Mouse (Mus musculus) heart, adult 2 months (tissue): ENCODE results near the gene Cmss1. TPM values are rescaled to one million over a fixed set of nuclear protein-coding genes. Genes with fewer than 3 reads are reported as not detected.

ENCODE experiments used
- DNase-seq, 2 experiments: peaks; one replicate each; pipeline ENCODE4 v3.0.0; 2021
- H3K27ac ChIP-seq: fragments of 200-600 bp; 2 replicates; pipeline ENCODE4 v1.8.1; 2022
- H3K27me3 ChIP-seq: fragments of 200-500 bp; 2 replicates; pipeline ENCODE4 v1.6.1; 2012; ENCODE audit warnings: mild to moderate bottlenecking, low read length, inconsistent platforms, mixed read lengths; ENCODE audit not compliant: control insufficient read depth, insufficient read depth
- H3K36me3 ChIP-seq: fragments of 200-500 bp; 2 replicates; pipeline ENCODE4 v1.6.1; 2012; ENCODE audit warnings: low read length, inconsistent platforms; ENCODE audit not compliant: control insufficient read depth, insufficient read depth
- H3K4me1 ChIP-seq: fragments of 200-500 bp; 2 replicates; pipeline ENCODE4 v1.6.1; 2011; ENCODE audit warnings: low read length; ENCODE audit not compliant: control insufficient read depth, insufficient read depth
- H3K4me3 ChIP-seq: fragments of 200-600 bp; 2 replicates; pipeline ENCODE4 v1.8.1; 2022
- H3K79me2 ChIP-seq: fragments of 200-500 bp; replicated peaks from 2 replicates; pipeline ENCODE4 v1.6.1; 2012; ENCODE audit warnings: mild to moderate bottlenecking, inconsistent platforms, low read length, moderate library complexity, mixed read lengths; ENCODE audit not compliant: control insufficient read depth, insufficient read depth
- H3K9ac ChIP-seq: fragments of 200-500 bp; 2 replicates; pipeline ENCODE4 v1.6.1; 2012; ENCODE audit warnings: low read depth, mild to moderate bottlenecking, control low read depth, inconsistent platforms, low read length, mixed read lengths
- CTCF ChIP-seq: fragments of 200-600 bp; IDR thresholded peaks from 2 replicates; pipeline ENCODE4 v1.8.1; 2022; ENCODE audit warnings: antibody characterized with exemption, mild to moderate bottlenecking, moderate library complexity
- EP300 ChIP-seq: fragments of 200-500 bp; IDR thresholded peaks from 2 replicates; pipeline ENCODE4 v1.6.1; 2011; ENCODE audit warnings: low read depth, low read length, control low read depth; ENCODE audit not compliant: insufficient read depth
- POLR2A ChIP-seq: fragments of 200-500 bp; IDR thresholded peaks from 2 replicates; pipeline ENCODE4 v1.6.1; 2011; ENCODE audit warnings: mild to moderate bottlenecking, low read depth, low read length, control low read depth; ENCODE audit not compliant: insufficient read depth
- WGBS: fragments of 180-500 bp; shearing (Covaris S2); methylation state at CpG from one replicate; pipeline ENCODE4 v1.1.7; 2018; 5-methylcytosine and 5-hydroxymethylcytosine counted together
- intact Hi-C: fragments of 180-260 bp; cut with DNase I; formaldehyde crosslinking; loops from one replicate; pipeline ENCODE4 v1.15.1; 2025
- polyA plus RNA-seq: library from polyadenylated mRNA; depleted of rRNA; stranded (reverse); fragments of >200 nt; gene quantifications from 2 replicates; pipeline ENCODE4 v1.2.3, GENCODE M21; 2012
- total RNA-seq, 2 experiments: library from RNA; stranded (reverse); gene quantifications; 2 replicates each; pipeline ENCODE4 v1.2.3; 2021

Cmss1 gene
- total and polyA plus RNA-seq, 3 experiments: 17.6 to 74.3 (median 66.9) TPM

DNA sequence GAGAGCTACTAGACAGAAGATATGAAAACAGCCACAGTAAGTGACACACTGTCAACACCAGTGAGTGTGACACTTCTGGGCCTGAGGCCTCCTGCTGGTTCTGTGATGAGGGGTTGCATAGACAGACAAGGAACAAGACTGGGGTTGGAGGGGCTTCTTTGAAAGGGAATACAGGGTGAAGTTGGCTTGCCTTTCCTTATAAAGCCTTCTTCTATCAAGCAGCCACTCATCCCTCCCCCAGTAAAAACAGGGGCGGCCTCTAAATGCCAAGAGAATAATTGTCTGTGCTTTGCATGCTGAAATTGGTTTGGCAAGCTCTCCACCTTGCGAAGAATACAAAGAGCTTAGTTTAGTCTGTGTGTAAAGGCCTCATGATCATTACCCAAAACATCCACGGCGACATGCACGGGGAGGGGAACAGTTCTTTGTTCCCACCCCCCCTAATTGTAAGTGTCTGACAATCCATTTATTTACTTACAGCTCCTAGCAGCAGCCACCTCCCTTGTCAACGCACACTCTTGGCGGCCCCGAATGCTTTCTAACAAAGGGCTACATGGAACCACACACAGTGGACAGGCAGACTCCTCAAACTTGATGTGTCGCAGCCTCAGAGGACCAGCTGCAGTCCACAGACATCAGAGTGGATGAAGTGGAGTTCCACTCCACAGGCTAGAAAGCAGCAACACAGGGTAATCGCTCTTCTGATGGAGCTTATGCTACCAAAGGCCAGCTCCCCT lies 110.1 kb downstream of the Cmss1 start:
- no peak for TF ChIP-seq POLR2A
- intact Hi-C loops: no loop called here
- no peak overlapping the region for H3K9ac ChIP-seq
- H3K79me2 ChIP-seq: no peaks in the 10 kb centered on the region
- peaks cover 9% of the 10 kb centered on the region for H3K36me3 ChIP-seq
- H3K4me3 ChIP-seq: no peak overlapping the region
- peak overlapping the region; percentile 36 for H3K27ac ChIP-seq
- no peak for DNase-seq
- peaks cover 3% of the 10 kb centered on the region for H3K4me1 ChIP-seq
- 77% methylated on average over 10 of the region's 10 CpGs for WGBS
- H3K27me3 ChIP-seq: no peaks in the 10 kb centered on the region

DNA sequence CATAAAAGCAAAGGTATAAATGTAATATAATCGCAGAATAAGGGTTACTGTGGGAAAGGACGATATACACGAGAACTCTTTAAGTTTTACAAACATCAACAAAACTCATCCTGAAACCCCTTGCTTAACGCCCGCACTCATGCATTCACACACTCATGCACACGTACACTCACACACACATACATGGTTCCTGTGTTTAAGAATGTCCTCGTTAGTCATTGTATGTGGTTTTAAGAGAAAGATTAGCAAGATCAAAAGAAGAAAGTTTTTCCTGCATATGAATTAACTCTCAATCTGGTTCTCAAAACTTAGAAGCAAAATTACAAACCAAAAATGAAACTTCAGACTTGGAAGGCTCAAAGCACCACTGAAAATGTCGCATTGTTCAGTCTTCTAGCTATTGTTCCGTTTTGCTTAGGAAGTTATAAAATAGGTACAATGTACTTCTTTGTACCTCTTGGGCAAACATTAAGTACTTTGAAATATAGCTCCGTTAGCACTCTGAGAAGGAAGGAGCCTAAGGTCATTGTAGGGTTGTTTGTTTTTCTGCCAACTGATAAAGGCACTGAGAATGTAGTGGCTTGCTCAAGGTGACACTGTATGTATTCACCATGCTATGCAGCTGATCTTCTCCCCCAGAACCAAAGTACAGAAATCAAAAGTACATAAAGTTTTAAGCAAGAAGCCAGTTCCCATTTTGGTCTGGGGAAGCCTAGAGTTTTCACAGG lies 111.0 kb downstream of the Cmss1 start:
- Histone ChIP-seq H3K27me3 (no peaks in the 10 kb centered on the region), H3K4me3 (no peak overlapping the region), H3K36me3 (peaks cover 9% of the 10 kb centered on the region), H3K27ac (peak overlapping the region; percentile 36), H3K9ac (no peak overlapping the region), H3K79me2 (no peaks in the 10 kb centered on the region), H3K4me1 (peaks cover 3% of the 10 kb centered on the region)
- no peak for DNase-seq
- intact Hi-C loops: no loop called here
- TF ChIP-seq EP300 (no peak), POLR2A (no peak), CTCF (no peak)
- 76% methylated on average over 10 of the region's 10 CpGs for WGBS

DNA sequence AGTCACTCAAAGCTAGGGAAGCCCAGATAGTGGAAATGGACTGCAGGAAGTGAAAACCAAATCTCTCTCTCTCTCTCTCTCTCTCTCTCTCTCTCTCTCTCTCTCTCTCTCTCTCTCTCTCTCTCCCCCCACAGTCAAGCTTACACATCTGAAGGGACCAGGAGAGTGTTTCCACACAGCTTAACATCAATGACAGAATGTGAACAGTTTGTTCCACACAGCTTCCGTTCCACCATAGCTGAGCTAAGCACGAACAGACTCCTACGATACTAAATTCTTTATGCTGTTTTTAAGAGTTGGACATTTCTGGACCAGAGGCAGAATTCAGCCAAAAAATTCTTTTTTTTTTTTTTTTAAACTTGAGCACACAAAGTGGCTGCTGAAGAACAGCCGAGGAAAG lies 114.8 kb downstream of the Cmss1 start:
- Histone ChIP-seq H3K27me3 (no peaks in the 10 kb centered on the region), H3K4me3 (no peak overlapping the region), H3K4me1 (peaks cover 3% of the 10 kb centered on the region), H3K9ac (no peak overlapping the region), H3K36me3 (peaks cover 9% of the 10 kb centered on the region), H3K79me2 (no peaks in the 10 kb centered on the region), H3K27ac (no peak overlapping the region)
- WGBS: 77% methylated on average over 4 of the region's 4 CpGs
- intact Hi-C loops: loop anchor here (5.0 kb wide), 1 partner anchor 35 kb away; no protein-coding TSS in a partner anchor
- no peak for TF ChIP-seq EP300
- no peak for TF ChIP-seq CTCF
- TF ChIP-seq POLR2A: no peak
- no peak for DNase-seq

DNA sequence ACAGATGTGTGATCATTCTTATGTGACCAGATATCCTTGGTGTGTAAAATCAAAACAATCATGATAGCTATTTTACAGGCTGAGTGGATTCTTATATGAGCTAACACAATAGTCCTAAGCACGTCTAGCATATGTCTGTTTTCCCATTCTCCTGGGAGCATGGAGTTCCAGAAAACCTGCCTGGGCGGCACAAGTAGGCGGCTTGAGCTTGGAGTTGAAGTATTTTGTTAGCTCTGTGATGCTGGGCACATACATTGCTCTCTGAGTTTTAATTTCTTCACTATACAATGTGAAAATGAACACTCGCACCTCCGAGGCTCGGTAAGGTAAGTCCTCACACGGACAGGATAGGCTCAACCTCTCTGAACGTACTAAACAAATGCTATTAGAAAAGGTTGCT lies 116.0 kb downstream of the Cmss1 start:
- no peak for DNase-seq
- H3K4me3 ChIP-seq: no peak overlapping the region
- no peaks in the 10 kb centered on the region for H3K27me3 ChIP-seq
- H3K27ac ChIP-seq: no peak overlapping the region
- no peaks in the 10 kb centered on the region for H3K79me2 ChIP-seq
- no peak overlapping the region for H3K9ac ChIP-seq
- peaks cover 2% of the 10 kb centered on the region for H3K4me1 ChIP-seq
- 94% methylated on average over 8 of the region's 8 CpGs for WGBS
- TF ChIP-seq CTCF: no peak
- TF ChIP-seq EP300: no peak
- TF ChIP-seq POLR2A: no peak
- H3K36me3 ChIP-seq: peaks cover 2% of the 10 kb centered on the region
- intact Hi-C loops: loop anchor here (5.0 kb wide), 1 partner anchor 37 kb away; no protein-coding TSS in a partner anchor

DNA sequence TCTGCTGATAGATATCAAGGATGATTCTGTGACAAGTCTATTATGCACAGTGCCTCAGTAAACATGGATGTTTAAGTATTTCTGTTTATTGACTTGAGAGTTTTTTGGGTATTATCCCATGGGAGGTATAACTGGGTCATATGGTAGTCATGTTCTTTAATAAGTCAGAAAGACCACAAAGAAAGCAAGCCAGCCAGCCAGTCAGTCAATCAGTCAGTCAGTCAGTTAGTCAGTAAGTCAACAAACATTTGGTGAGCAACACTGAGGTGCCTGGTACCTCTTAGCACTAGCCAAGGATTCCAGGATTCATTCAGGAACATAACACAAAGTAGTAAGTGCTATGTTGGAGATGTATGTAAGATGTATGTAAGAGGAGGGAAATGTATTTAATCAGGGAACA lies 118.0 kb downstream of the Cmss1 start:
- H3K36me3 ChIP-seq: no peaks in the 10 kb centered on the region
- H3K27ac ChIP-seq: no peak overlapping the region
- TF ChIP-seq POLR2A (no peak), EP300 (no peak), CTCF (no peak)
- no peak for DNase-seq
- H3K4me3 ChIP-seq: no peak overlapping the region
- H3K9ac ChIP-seq: no peak overlapping the region
- intact Hi-C loops: loop anchor here (5.0 kb wide), 1 partner anchor 66 kb away; no protein-coding TSS in a partner anchor
- no peaks in the 10 kb centered on the region for H3K27me3 ChIP-seq
- H3K79me2 ChIP-seq: no peaks in the 10 kb centered on the region
- H3K4me1 ChIP-seq: no peaks in the 10 kb centered on the region

DNA sequence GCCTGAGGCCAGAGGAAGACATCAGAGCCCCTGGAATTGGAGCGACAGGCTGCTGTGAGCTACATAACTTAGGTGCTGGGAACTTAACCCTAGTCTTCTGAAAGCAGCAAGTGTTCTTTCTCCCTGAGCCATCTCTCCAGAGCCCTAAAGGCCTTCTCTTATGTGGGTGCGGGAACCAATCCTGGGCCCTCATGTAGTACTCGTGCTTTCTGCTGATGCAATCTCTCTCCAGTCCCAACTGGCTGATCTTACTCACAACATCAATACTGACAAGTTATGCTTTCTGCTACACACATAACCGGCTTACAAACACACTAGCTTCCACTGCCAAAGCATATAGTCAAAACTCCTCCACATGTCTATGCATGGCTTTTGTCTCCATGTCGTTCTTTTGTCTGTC lies 120.4 kb downstream of the Cmss1 start:
- intact Hi-C loops: loop anchor here (5.0 kb wide), 1 partner anchor 64 kb away; no protein-coding TSS in a partner anchor
- no peaks in the 10 kb centered on the region for H3K36me3 ChIP-seq

More for the DNA sequence above, 120.4 kb downstream of the Cmss1 start:
- Histone ChIP-seq H3K27me3 (no peaks in the 10 kb centered on the region), H3K4me1 (peaks cover 4% of the 10 kb centered on the region), H3K27ac (no peak overlapping the region), H3K9ac (no peak overlapping the region), H3K4me3 (no peak overlapping the region), H3K79me2 (no peaks in the 10 kb centered on the region)
- no peak for DNase-seq
- WGBS: 88% methylated on average over 5 of the region's 5 CpGs
- TF ChIP-seq EP300: no peak
- no peak for TF ChIP-seq POLR2A
- TF ChIP-seq CTCF: no peak
